Mouse (Mus musculus) testis, adult 2 months (tissue): Measurements from ENCODE around the gene Arpc5. TPM values are rescaled to one million over a fixed set of nuclear protein-coding genes. Genes with fewer than 3 reads are reported as not detected.

Experiments
- H3K27ac ChIP-seq: fragments of 200-500 bp; 2 replicates; pipeline ENCODE4 v1.5.1; 2012; ENCODE audit warnings: low read depth, low read length; ENCODE audit not compliant: control insufficient read depth, insufficient read depth
- H3K27me3 ChIP-seq: fragments of 200-500 bp; 2 replicates; pipeline ENCODE4 v1.6.1; 2012; ENCODE audit warnings: mild to moderate bottlenecking, low read length, moderate library complexity; ENCODE audit not compliant: control insufficient read depth, insufficient read depth
- H3K36me3 ChIP-seq: fragments of 200-500 bp; 2 replicates; pipeline ENCODE4 v1.6.1; 2012; ENCODE audit warnings: mild to moderate bottlenecking, low read length; ENCODE audit not compliant: control insufficient read depth, insufficient read depth
- H3K4me1 ChIP-seq: fragments of 200-500 bp; 2 replicates; pipeline ENCODE4 v1.6.1; 2012; ENCODE audit warnings: low read length; ENCODE audit not compliant: control insufficient read depth, insufficient read depth
- H3K4me3 ChIP-seq: fragments of 200-500 bp; 2 replicates; pipeline ENCODE4 v1.5.1; 2012; ENCODE audit warnings: low read depth, mild to moderate bottlenecking, low read length, moderate library complexity, mixed read lengths; ENCODE audit not compliant: control insufficient read depth
- CTCF ChIP-seq: fragments of 200-500 bp; IDR thresholded peaks from 2 replicates; pipeline ENCODE4 v1.5.1; 2012; ENCODE audit warnings: low read depth, mild to moderate bottlenecking, inconsistent platforms, low read length, moderate library complexity; ENCODE audit not compliant: control insufficient read depth, insufficient read depth, insufficient replicate concordance
- POLR2A ChIP-seq: fragments of 200-500 bp; IDR thresholded peaks from 2 replicates; pipeline ENCODE4 v1.6.1; 2012; ENCODE audit warnings: low read depth, mild to moderate bottlenecking, inconsistent platforms, low read length, moderate library complexity; ENCODE audit not compliant: control insufficient read depth
- polyA plus RNA-seq: library from polyadenylated mRNA; depleted of rRNA; stranded (reverse); fragments of >200 nt; gene quantifications from 2 replicates; pipeline ENCODE4 v1.2.3, GENCODE M21; 2012

Arpc5 gene
- polyA plus RNA-seq, 1 experiment = 19.3 TPM

GRCm38 (mm10) chr1:152809541-152810252 is 43.4 kb downstream of the Arpc5 start:
- no peak overlapping the region for H3K27ac ChIP-seq
- TF ChIP-seq POLR2A (no peak), CTCF (no peak)
- H3K4me3 ChIP-seq = no peak overlapping the region
- no peaks in the 10 kb centered on the region for H3K4me1 ChIP-seq
- H3K27me3 ChIP-seq = no peaks in the 10 kb centered on the region
- no peaks in the 10 kb centered on the region for H3K36me3 ChIP-seq

GRCm38 (mm10) chr1:152810533-152811439 is 44.4 kb downstream of the Arpc5 start:
- Histone ChIP-seq H3K36me3 (no peaks in the 10 kb centered on the region), H3K27ac (no peak overlapping the region), H3K4me1 (no peaks in the 10 kb centered on the region), H3K4me3 (no peak overlapping the region), H3K27me3 (no peaks in the 10 kb centered on the region)
- TF ChIP-seq CTCF (no peak), POLR2A (no peak)

GRCm38 (mm10) chr1:152815265-152815701 is 48.9 kb downstream of the Arpc5 start:
- TF ChIP-seq POLR2A = no peak
- TF ChIP-seq CTCF = peak; percentile 39; the same call in 1 of the 2 replicates
- H3K4me1 ChIP-seq = no peaks in the 10 kb centered on the region

GRCm38 (mm10) chr1:152817027-152817769 is 50.9 kb downstream of the Arpc5 start:
- no peaks in the 10 kb centered on the region for H3K27me3 ChIP-seq
- no peaks in the 10 kb centered on the region for H3K4me1 ChIP-seq
- no peak for TF ChIP-seq POLR2A
- TF ChIP-seq CTCF = no peak
- H3K36me3 ChIP-seq = no peaks in the 10 kb centered on the region
- H3K27ac ChIP-seq = no peak overlapping the region
- H3K4me3 ChIP-seq = no peak overlapping the region

More at GRCm38 (mm10) chr1:152815265-152815701, 48.9 kb downstream of the Arpc5 start:
- H3K27me3 ChIP-seq = no peaks in the 10 kb centered on the region
- H3K4me3 ChIP-seq = no peak overlapping the region
- H3K36me3 ChIP-seq = no peaks in the 10 kb centered on the region
- H3K27ac ChIP-seq = no peak overlapping the region

GRCm38 (mm10) chr1:152817794-152818193 is 51.5 kb downstream of the Arpc5 start:
- Histone ChIP-seq H3K4me1 (no peaks in the 10 kb centered on the region), H3K36me3 (no peaks in the 10 kb centered on the region), H3K27ac (no peak overlapping the region), H3K27me3 (no peaks in the 10 kb centered on the region), H3K4me3 (no peak overlapping the region)
- no peak for TF ChIP-seq CTCF
- no peak for TF ChIP-seq POLR2A

GRCm38 (mm10) chr1:152819558-152819957 is 53.2 kb downstream of the Arpc5 start:
- H3K36me3 ChIP-seq = no peaks in the 10 kb centered on the region
- H3K4me3 ChIP-seq = no peak overlapping the region
- TF ChIP-seq POLR2A (no peak), CTCF (no peak)
- H3K27ac ChIP-seq = no peak overlapping the region
- H3K4me1 ChIP-seq = no peaks in the 10 kb centered on the region
- no peaks in the 10 kb centered on the region for H3K27me3 ChIP-seq
